Mouse (Mus musculus) cerebellum, adult 2 months (tissue): ENCODE data around the gene Lhx1.

Experiments used
- CTCF ChIP-seq: fragments of 200-500 bp; IDR thresholded peaks from 2 replicates; pipeline ENCODE4 v1.5.1; 2011; ENCODE audit warnings: low read depth, mild to moderate bottlenecking, control low read depth, low read length, moderate library complexity, borderline replicate concordance; ENCODE audit not compliant: insufficient read depth
- POLR2A ChIP-seq: fragments of 200-500 bp; IDR thresholded peaks from 2 replicates; pipeline ENCODE4 v1.6.1; 2011; ENCODE audit warnings: low read length, control low read depth, borderline replicate concordance; ENCODE audit not compliant: insufficient read depth

- no peak for TF ChIP-seq POLR2A
- no peak for TF ChIP-seq CTCF
These were observed 13.3 kb downstream of the Lhx1 start for GRCm38 (mm10) chr11:84512031-84512430.
